9 mouse cellular contexts compared by ENCODE assay signal in genomic region chr2:26498694-26499093, GRCm38 (mm10). TPM values are rescaled to one million over a fixed set of nuclear protein-coding genes. Genes with fewer than 3 reads are reported as not detected.
DNase-seq lines count a peak whose midpoint lies in the region; ATAC-seq and TF ChIP-seq lines count a peak whose summit lies in the region.
"Had no signal": no experiment of that assay in that cellular context is flagged by ENCODE, and none has a peak within 500 bp of the region (broad histone marks: within the 10 kb centered on the region; RNA-seq: fewer than 3 reads in every experiment).

No protein-coding gene starts in this region.

- H3K4me3 ChIP-seq in left cerebral cortex, adult 2 months: no peak overlapping the region
- no peak overlapping the region for H3K4me3 ChIP-seq in forebrain, embryonic 14.5 days (ENCODE audit: low read depth, low read length)
- no peak overlapping the region for H3K4me3 ChIP-seq in hindbrain, embryonic 14.5 days (replicated peaks; ENCODE audit: low read length)
- H3K4me3 ChIP-seq in midbrain, embryonic 15.5 days: no peak overlapping the region

- no peaks in the 10 kb centered on the region for H3K9me3 ChIP-seq in forebrain, embryonic 14.5 days (replicated peaks; ENCODE audit: control insufficient read depth, low read length)
- no peaks in the 10 kb centered on the region for H3K9me3 ChIP-seq in hindbrain, embryonic 14.5 days (ENCODE audit: control insufficient read depth, low read length)
- no peaks in the 10 kb centered on the region for H3K9me3 ChIP-seq in midbrain, embryonic 15.5 days

- peaks cover 78% of the 10 kb centered on the region for H3K4me1 ChIP-seq in forebrain, embryonic 14.5 days (ENCODE audit: control insufficient read depth, insufficient read depth, low read length)
- H3K4me1 ChIP-seq in hindbrain, embryonic 14.5 days (replicated peaks; ENCODE audit: control insufficient read depth, insufficient read depth, low read length): peaks cover 89% of the 10 kb centered on the region
- H3K4me1 ChIP-seq in midbrain, embryonic 15.5 days: peaks cover 89% of the 10 kb centered on the region

- H3K36me3 ChIP-seq in forebrain, embryonic 14.5 days (ENCODE audit: control insufficient read depth, insufficient read depth, low read length): peaks cover 9% of the 10 kb centered on the region; the same call in 1 of the 2 replicates
- H3K36me3 ChIP-seq in hindbrain, embryonic 14.5 days (replicated peaks; ENCODE audit: control insufficient read depth, insufficient read depth): no peaks in the 10 kb centered on the region; the same call in 1 of the 2 replicates
- H3K36me3 ChIP-seq in midbrain, embryonic 15.5 days (replicated peaks): no peaks in the 10 kb centered on the region

- WGBS in forebrain, embryonic 14.5 days: 61% methylated on average over 8 of the region's 8 CpGs
- 70% methylated on average over 8 of the region's 8 CpGs for WGBS in hindbrain, embryonic 14.5 days
- WGBS in midbrain, embryonic 15.5 days: 60% methylated on average over 8 of the region's 8 CpGs

- intact Hi-C loops in left cerebral cortex, adult 2 months (cut with DNase I): no loop called here

- no peak for ATAC-seq in forebrain, embryonic 14.5 days
- ATAC-seq in hindbrain, embryonic 14.5 days (ENCODE audit: low FRiP score): no peak
- no peak for ATAC-seq in midbrain, embryonic 15.5 days (replicated peaks)

- peak overlapping the region; percentile 80 for H3K4me2 ChIP-seq in forebrain, embryonic 14.5 days (ENCODE audit: low read length)
- H3K4me2 ChIP-seq in hindbrain, embryonic 14.5 days (replicated peaks): peak overlapping the region; percentile 78
- peak overlapping the region; percentile 87; the same call in 1 of the 2 replicates for H3K4me2 ChIP-seq in midbrain, embryonic 15.5 days

- peak overlapping the region; percentile 14; the same call in 1 of the 2 replicates for H3K9ac ChIP-seq in forebrain, embryonic 14.5 days (ENCODE audit: low read length)
- H3K9ac ChIP-seq in hindbrain, embryonic 14.5 days: no peak overlapping the region; the same call in 1 of the 2 replicates
- H3K9ac ChIP-seq in midbrain, embryonic 15.5 days: no peak overlapping the region

- peak overlapping the region; percentile 44 for H3K27ac ChIP-seq in left cerebral cortex, adult 2 months
- H3K27ac ChIP-seq in forebrain, embryonic 14.5 days (ENCODE audit: low read depth, low read length): peak overlapping the region; percentile 95
- H3K27ac ChIP-seq in hindbrain, embryonic 14.5 days: peak overlapping the region; percentile 79; the same call in 1 of the 2 replicates
- peak overlapping the region; percentile 82 for H3K27ac ChIP-seq in midbrain, embryonic 15.5 days

- no peaks in the 10 kb centered on the region for H3K27me3 ChIP-seq in forebrain, embryonic 14.5 days (replicated peaks; ENCODE audit: control insufficient read depth, insufficient read depth, low read length)
- H3K27me3 ChIP-seq in hindbrain, embryonic 14.5 days (ENCODE audit: control insufficient read depth, insufficient read depth, low read length): peaks cover 14% of the 10 kb centered on the region
- peaks cover 9% of the 10 kb centered on the region for H3K27me3 ChIP-seq in midbrain, embryonic 15.5 days (replicated peaks)

- no peak for TF ChIP-seq CTCF in left cerebral cortex, adult 2 months (IDR thresholded peaks at IDR 0.05)

- DNase-seq in left cerebral cortex, adult 2 months (ENCODE audit: extremely low spot score in 1 of 2, low spot score in 2 of 2): no peak
- no peak for DNase-seq in left cerebral cortex, adult 18-20 months (ENCODE audit: low spot score in 2 of 2)
- no peak for DNase-seq in forebrain, embryonic 14.5 days (ENCODE audit: low spot score)
- DNase-seq in hindbrain, embryonic 14.5 days (ENCODE audit: low spot score): no peak
- DNase-seq in cerebellum, postnatal 25 days: no peak
- DNase-seq in thymus, postnatal 4 days: no peak
- DNase-seq: gastrocnemius, postnatal 36 days; thymus, postnatal 25 days had no signal

RNA-seq across cellular contexts. Expression of gene Notch1, which starts 17.8 kb away (rescaled TPM):
- 10 to 100 TPM; 23.8 to 23.9 TPM for total RNA-seq in left cerebral cortex, adult 2 months (2021)
- total RNA-seq in left cerebral cortex, adult 18-20 months (2021): 10 to 100 TPM; 17.8 to 19.1 TPM
- polyA plus RNA-seq in forebrain, embryonic 14.5 days (2014; fragmentation: Nextera tagmentation; extraction: Ambion mirVana): 30.3 and 32.3 TPM in 2 replicates
- polyA plus RNA-seq in hindbrain, embryonic 14.5 days (2014; fragmentation: Nextera tagmentation; extraction: Ambion mirVana): 23.3 and 25.6 TPM in 2 replicates
- polyA plus RNA-seq in midbrain, embryonic 15.5 days (2015; fragmentation: Nextera tagmentation; extraction: Ambion mirVana): 15.6 and 17.6 TPM in 2 replicates

RNA-seq across cellular contexts. Expression of gene Sec16a, which starts 53.7 kb away (rescaled TPM):
- 10 to 100 TPM; 50.6 to 50.9 TPM for total RNA-seq in left cerebral cortex, adult 2 months (2021)
- 10 to 100 TPM; 42.7 to 46.0 TPM for total RNA-seq in left cerebral cortex, adult 18-20 months (2021)
- polyA plus RNA-seq in forebrain, embryonic 14.5 days (2014; fragmentation: Nextera tagmentation; extraction: Ambion mirVana): 23.4 and 24.6 TPM in 2 replicates
- 29.1 and 30.0 TPM in 2 replicates for polyA plus RNA-seq in hindbrain, embryonic 14.5 days (2014; fragmentation: Nextera tagmentation; extraction: Ambion mirVana)
- polyA plus RNA-seq in midbrain, embryonic 15.5 days (2015; fragmentation: Nextera tagmentation; extraction: Ambion mirVana): 21.3 and 21.5 TPM in 2 replicates

Comparison
In these comparisons a context has a peak if more than half of its experiments do, and no peak if none do; other contexts are left out.
1. H3K27ac ChIP-seq: peak in every context shown above with its lines; median percentile 95 in forebrain, embryonic 14.5 days; 82 in midbrain, embryonic 15.5 days; 79 in hindbrain, embryonic 14.5 days; 44 in left cerebral cortex, adult 2 months.